Mouse (Mus musculus): ENCODE results near the gene Coro1b. TPM values are rescaled to one million over a fixed set of nuclear protein-coding genes. Genes with fewer than 3 reads are reported as not detected.

Gene Coro1b
- polyA plus RNA-seq, 1 experiment from 2014 or later = 134 TPM

DNA sequence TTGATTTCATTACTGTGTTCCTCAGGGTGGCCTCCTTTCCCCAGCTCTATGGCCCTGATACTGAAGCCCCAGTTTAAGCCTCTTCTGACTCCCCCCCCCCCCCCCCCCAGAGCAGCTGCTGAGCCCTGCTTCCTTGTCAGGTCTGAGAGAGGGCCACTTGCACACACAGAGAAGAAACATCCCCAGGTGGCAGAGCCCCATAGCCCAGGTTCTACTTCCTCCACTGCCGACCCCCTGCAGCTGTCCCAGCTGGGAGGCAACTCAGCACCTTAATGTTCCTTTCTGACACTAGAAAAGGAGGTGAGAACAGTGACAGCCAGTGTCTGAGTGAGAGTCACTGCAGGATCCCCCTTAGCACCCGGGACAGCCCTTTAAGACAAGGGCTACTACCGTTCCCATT is 44.6 kb upstream of the Coro1b start:
- no peak for ATAC-seq
- WGBS = 80% methylated on average over 3 of the region's 3 CpGs
- Histone ChIP-seq H3K4me2 (ENCODE audit: low read length) (no peak overlapping the region), H3K4me3 (ENCODE audit: low read depth, low read length) (no peak overlapping the region), H3K27ac (ENCODE audit: low read depth, low read length) (no peak overlapping the region), H3K9ac (ENCODE audit: low read length) (no peak overlapping the region), H3K36me3 (ENCODE audit: control insufficient read depth, insufficient read depth, low read length) (0 out of 2 replicates have a peak, but pooled peaks cover 10% of the 10 kb centered on the region), H3K27me3 (replicated peaks; ENCODE audit: control insufficient read depth, insufficient read depth, low read length) (peaks cover 6% of the 10 kb centered on the region; the same call in 1 of the 2 replicates), H3K4me1 (ENCODE audit: control insufficient read depth, insufficient read depth, low read length) (peaks cover 20% of the 10 kb centered on the region), H3K9me3 (replicated peaks; ENCODE audit: control insufficient read depth, low read length) (no peaks in the 10 kb centered on the region)
- DNase-seq (ENCODE audit: low spot score) = no peak

DNA sequence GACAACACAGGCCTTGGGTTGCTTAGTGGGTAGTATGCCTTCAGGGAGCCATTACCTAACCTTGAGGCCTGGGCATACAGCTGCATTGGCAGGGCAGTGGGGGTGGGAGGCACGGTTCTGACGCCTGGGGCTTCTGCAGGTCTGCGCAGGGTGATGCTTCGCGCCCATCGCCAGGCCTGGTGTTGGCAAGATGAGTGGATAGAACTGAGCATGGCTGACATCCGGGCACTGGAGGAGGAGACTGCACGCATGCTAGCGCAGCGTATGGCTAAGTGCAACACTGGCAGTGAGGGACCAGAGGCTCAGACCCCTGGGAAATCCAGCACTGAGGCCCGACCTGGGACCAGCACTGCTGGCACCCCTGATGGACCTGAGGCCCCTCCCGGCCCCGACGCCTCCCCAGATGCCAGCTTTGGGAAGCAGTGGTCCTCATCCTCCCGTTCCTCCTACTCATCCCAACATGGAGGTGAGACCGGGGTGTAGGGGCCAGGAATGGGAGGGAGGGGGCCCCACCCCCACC is 43.7 kb upstream of the Coro1b start:
- no peak for DNase-seq (ENCODE audit: low spot score)
- H3K9ac ChIP-seq (ENCODE audit: low read length) = no peak overlapping the region
- 91% methylated on average over 16 of the region's 16 CpGs for WGBS
- 0 out of 2 replicates have a peak, but pooled peaks cover 10% of the 10 kb centered on the region for H3K36me3 ChIP-seq (ENCODE audit: control insufficient read depth, insufficient read depth, low read length)
- H3K4me2 ChIP-seq (ENCODE audit: low read length) = no peak overlapping the region
- peaks cover 6% of the 10 kb centered on the region; the same call in 1 of the 2 replicates for H3K27me3 ChIP-seq (replicated peaks; ENCODE audit: control insufficient read depth, insufficient read depth, low read length)
- ATAC-seq = no peak
- H3K9me3 ChIP-seq (replicated peaks; ENCODE audit: control insufficient read depth, low read length) = no peaks in the 10 kb centered on the region
- no peak overlapping the region for H3K27ac ChIP-seq (ENCODE audit: low read depth, low read length)
- H3K4me3 ChIP-seq (ENCODE audit: low read depth, low read length) = no peak overlapping the region
- peaks cover 18% of the 10 kb centered on the region for H3K4me1 ChIP-seq (ENCODE audit: control insufficient read depth, insufficient read depth, low read length)

DNA sequence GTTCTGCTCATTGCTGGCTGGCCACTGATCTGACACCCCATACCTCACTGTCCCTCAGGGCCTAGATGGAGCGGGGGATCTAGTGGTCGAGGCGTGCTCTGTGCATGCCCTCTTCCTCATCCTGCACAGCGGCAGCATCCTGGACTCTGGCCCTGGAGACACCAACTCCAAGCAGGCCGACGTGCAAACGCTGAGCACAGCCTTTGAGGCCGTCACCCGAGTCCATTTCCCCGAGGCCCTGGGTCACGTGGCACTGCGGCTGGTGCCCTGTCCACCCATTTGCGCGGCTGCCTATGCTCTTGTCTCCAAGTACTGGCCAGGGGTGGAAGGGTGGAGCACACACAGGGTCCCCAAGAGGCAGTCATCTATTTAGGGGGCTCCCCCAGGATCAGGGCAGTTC is 41.8 kb upstream of the Coro1b start:
- no peak overlapping the region for H3K4me3 ChIP-seq (ENCODE audit: low read depth, low read length)
- H3K27ac ChIP-seq (ENCODE audit: low read depth, low read length) = no peak overlapping the region
- 0 out of 2 replicates have a peak, but pooled peaks cover 16% of the 10 kb centered on the region for H3K36me3 ChIP-seq (ENCODE audit: control insufficient read depth, insufficient read depth, low read length)

DNA sequence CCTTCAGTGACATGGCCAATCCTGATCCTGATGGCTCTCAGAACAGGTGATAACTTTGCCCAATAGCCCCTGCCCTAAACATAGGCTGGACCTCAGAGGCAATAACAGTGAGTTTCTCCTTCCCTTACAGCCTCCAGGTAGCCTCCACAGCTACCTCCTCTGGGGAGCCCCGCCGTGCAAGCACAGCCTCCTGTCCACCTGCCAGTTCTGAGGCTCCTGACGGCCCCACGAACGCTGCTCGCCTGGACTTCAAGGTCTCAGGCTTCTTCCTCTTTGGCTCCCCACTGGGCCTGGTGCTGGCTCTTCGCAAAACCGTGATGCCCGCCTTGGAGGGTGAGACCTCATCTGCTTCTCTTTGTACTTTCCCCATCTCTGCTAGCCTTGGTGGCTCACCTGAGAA is 39.9 kb upstream of the Coro1b start:
- DNase-seq (ENCODE audit: low spot score) (no peak), ATAC-seq (no peak)
- Histone ChIP-seq H3K9me3 (replicated peaks; ENCODE audit: control insufficient read depth, low read length) (no peaks in the 10 kb centered on the region), H3K4me2 (ENCODE audit: low read length) (no peak overlapping the region), H3K36me3 (ENCODE audit: control insufficient read depth, insufficient read depth, low read length) (peaks cover 27% of the 10 kb centered on the region), H3K4me1 (ENCODE audit: control insufficient read depth, insufficient read depth, low read length) (no peaks in the 10 kb centered on the region), H3K27ac (ENCODE audit: low read depth, low read length) (no peak overlapping the region), H3K27me3 (replicated peaks; ENCODE audit: control insufficient read depth, insufficient read depth, low read length) (no peaks in the 10 kb centered on the region), H3K4me3 (ENCODE audit: low read depth, low read length) (no peak overlapping the region), H3K9ac (ENCODE audit: low read length) (no peak overlapping the region)
- WGBS = 90% methylated on average over 9 of the region's 9 CpGs

More for the DNA sequence above, 41.8 kb upstream of the Coro1b start:
- WGBS = 89% methylated on average over 14 of the region's 14 CpGs
- Histone ChIP-seq H3K4me1 (ENCODE audit: control insufficient read depth, insufficient read depth, low read length) (peaks cover 2% of the 10 kb centered on the region; the same call in 1 of the 2 replicates), H3K9ac (ENCODE audit: low read length) (no peak overlapping the region), H3K27me3 (replicated peaks; ENCODE audit: control insufficient read depth, insufficient read depth, low read length) (0 out of 2 replicates have a peak, but pooled peaks cover 2% of the 10 kb centered on the region), H3K4me2 (ENCODE audit: low read length) (no peak overlapping the region), H3K9me3 (replicated peaks; ENCODE audit: control insufficient read depth, low read length) (no peaks in the 10 kb centered on the region)
- no peak for DNase-seq (ENCODE audit: low spot score)
- no peak for ATAC-seq

DNA sequence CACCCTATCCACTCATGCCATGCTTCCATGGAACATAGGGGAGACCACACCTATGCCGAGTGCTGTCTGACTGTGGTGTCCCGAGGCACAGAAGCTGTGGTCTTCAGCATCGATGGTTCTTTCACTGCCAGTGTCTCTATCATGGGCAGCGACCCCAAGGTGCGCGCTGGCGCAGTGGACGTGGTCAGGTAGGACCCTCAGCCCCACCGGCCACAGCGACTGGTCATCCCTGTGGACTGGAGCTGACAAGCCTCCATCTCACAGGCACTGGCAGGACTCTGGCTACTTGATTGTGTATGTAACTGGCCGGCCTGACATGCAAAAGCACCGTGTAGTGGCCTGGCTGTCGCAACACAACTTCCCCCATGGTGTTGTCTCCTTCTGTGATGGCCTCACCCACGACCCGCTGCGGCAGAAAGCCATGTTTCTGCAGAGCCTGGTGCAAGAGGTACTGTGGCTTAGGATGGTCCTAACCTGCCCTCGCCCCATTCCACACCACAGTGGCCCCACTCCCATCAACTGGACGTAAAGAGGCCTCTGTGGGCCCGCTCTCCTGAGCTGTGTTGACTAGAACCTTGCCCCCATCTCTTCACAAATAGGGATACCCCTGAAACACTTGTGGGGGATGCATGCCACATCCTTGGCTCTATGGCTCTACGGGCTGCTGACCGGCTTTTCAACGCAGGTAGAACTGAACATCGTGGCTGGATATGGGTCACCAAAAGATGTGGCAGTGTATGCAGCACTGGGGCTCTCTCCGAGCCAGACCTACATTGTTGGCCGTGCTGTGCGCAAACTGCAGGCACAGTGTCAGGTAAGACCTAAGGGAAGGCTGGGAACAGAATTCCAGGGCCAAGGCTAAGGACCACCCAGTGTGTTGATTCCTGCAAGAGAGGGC is 36.1 kb upstream of the Coro1b start:
- Histone ChIP-seq H3K4me1 (ENCODE audit: control insufficient read depth, insufficient read depth, low read length) (no peaks in the 10 kb centered on the region), H3K4me3 (ENCODE audit: low read depth, low read length) (no peak overlapping the region), H3K9ac (ENCODE audit: low read length) (no peak overlapping the region), H3K4me2 (ENCODE audit: low read length) (no peak overlapping the region), H3K9me3 (replicated peaks; ENCODE audit: control insufficient read depth, low read length) (no peaks in the 10 kb centered on the region), H3K27me3 (replicated peaks; ENCODE audit: control insufficient read depth, insufficient read depth, low read length) (no peaks in the 10 kb centered on the region), H3K27ac (ENCODE audit: low read depth, low read length) (no peak overlapping the region), H3K36me3 (ENCODE audit: control insufficient read depth, insufficient read depth, low read length) (peaks cover 62% of the 10 kb centered on the region)
- ATAC-seq (no peak), DNase-seq (ENCODE audit: low spot score) (no peak)
- 93% methylated on average over 26 of the region's 26 CpGs for WGBS

DNA sequence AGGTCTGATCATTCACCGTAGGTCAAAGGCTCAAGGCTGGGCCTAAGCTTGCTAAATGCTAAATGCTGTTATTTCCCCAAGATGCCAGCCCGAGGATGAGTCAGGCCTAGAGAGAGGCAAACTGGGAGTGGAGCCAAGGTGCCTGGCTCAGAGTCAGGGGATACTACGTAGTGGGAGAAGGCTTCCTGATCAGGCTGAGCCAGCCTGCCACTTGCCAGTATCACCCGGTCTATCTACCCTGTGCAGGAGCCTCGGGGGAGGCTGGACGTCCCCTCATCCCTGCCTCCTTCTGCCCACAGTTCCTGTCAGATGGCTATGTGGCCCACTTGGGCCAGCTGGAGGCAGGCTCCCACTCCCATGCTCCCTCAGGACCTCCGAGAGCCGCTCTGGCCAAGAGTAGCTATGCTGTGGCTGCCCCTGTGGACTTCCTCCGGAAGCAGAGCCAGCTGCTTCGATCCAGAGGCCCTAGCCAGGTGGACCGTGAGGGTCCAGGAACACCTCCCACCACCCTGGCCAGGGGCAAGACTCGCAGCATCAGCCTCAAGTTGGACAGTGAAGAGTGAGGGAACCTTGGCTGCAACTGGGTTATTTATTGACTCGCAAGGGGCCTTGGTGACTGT is 35.1 kb upstream of the Coro1b start:
- Histone ChIP-seq H3K4me3 (ENCODE audit: low read depth, low read length) (no peak overlapping the region), H3K4me2 (ENCODE audit: low read length) (no peak overlapping the region), H3K9me3 (replicated peaks; ENCODE audit: control insufficient read depth, low read length) (no peaks in the 10 kb centered on the region), H3K27me3 (replicated peaks; ENCODE audit: control insufficient read depth, insufficient read depth, low read length) (no peaks in the 10 kb centered on the region), H3K9ac (ENCODE audit: low read length) (no peak overlapping the region), H3K36me3 (ENCODE audit: control insufficient read depth, insufficient read depth, low read length) (peaks cover 68% of the 10 kb centered on the region), H3K4me1 (ENCODE audit: control insufficient read depth, insufficient read depth, low read length) (no peaks in the 10 kb centered on the region), H3K27ac (ENCODE audit: low read depth, low read length) (no peak overlapping the region)
- WGBS = 82% methylated on average over 13 of the region's 13 CpGs
- DNase-seq (ENCODE audit: low spot score) = peak; percentile 53
- no peak for ATAC-seq

DNA sequence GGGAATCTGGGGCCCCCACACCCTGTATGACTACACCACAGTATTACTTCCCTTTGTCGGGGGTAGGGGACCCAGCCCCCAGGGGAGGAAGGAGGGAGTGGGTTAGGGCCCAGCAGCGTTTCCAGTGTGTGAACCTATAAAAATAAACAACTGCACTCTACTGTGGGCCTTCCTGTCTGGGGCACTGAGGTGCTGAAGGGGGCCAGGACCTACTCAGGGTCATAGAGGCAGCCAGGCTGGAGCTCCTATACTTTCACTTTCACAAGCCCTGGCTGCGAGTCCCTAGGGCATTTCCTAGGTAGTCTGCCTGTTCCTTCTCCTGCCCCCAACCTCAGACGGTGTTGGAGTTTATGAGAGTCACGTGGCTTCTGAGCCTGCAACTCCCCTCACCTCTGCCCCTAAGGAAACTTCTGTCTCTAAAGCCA is 34.6 kb upstream of the Coro1b start:
- ATAC-seq (no peak), DNase-seq (ENCODE audit: low spot score) (no peak)
- Histone ChIP-seq H3K4me1 (ENCODE audit: control insufficient read depth, insufficient read depth, low read length) (no peaks in the 10 kb centered on the region), H3K36me3 (ENCODE audit: control insufficient read depth, insufficient read depth, low read length) (peaks cover 70% of the 10 kb centered on the region), H3K9me3 (replicated peaks; ENCODE audit: control insufficient read depth, low read length) (no peaks in the 10 kb centered on the region), H3K4me3 (ENCODE audit: low read depth, low read length) (no peak overlapping the region), H3K9ac (ENCODE audit: low read length) (no peak overlapping the region), H3K4me2 (ENCODE audit: low read length) (no peak overlapping the region), H3K27me3 (replicated peaks; ENCODE audit: control insufficient read depth, insufficient read depth, low read length) (no peaks in the 10 kb centered on the region), H3K27ac (ENCODE audit: low read depth, low read length) (no peak overlapping the region)
- WGBS = 76% methylated on average over 5 of the region's 5 CpGs

DNA sequence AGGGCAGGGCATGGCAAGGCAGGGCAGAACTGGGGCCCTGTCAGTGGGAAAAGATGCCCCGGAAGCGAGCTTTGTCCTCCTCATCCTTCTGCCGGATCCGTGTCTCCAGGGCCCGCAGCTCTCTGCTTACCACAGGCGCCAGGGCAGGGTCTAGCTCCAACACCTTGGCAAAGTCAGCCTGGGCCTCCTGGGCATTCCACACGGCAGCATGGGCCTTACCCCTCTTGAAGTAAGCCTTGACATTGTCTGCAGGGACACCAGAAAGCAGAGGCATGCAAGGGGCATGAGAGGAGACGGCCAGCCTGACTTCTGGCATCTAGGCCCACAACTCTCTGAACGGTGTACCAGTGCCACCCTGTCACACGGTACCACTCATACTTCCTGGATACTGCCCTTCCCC is 33.9 kb upstream of the Coro1b start:
- H3K36me3 ChIP-seq (ENCODE audit: control insufficient read depth, insufficient read depth, low read length) = peaks cover 71% of the 10 kb centered on the region
- WGBS = 95% methylated on average over 10 of the region's 10 CpGs
- H3K9me3 ChIP-seq (replicated peaks; ENCODE audit: control insufficient read depth, low read length) = no peaks in the 10 kb centered on the region
- no peaks in the 10 kb centered on the region for H3K4me1 ChIP-seq (ENCODE audit: control insufficient read depth, insufficient read depth, low read length)
- no peak overlapping the region for H3K9ac ChIP-seq (ENCODE audit: low read length)
- H3K4me2 ChIP-seq (ENCODE audit: low read length) = no peak overlapping the region
- no peak overlapping the region for H3K27ac ChIP-seq (ENCODE audit: low read depth, low read length)
- ATAC-seq = no peak
- DNase-seq (ENCODE audit: low spot score) = no peak
- H3K4me3 ChIP-seq (ENCODE audit: low read depth, low read length) = no peak overlapping the region
- no peaks in the 10 kb centered on the region for H3K27me3 ChIP-seq (replicated peaks; ENCODE audit: control insufficient read depth, insufficient read depth, low read length)

Data from forebrain, embryonic 14.5 days (tissue).